14 mouse cellular contexts compared by ENCODE assay signal in the genomic region with DNA sequence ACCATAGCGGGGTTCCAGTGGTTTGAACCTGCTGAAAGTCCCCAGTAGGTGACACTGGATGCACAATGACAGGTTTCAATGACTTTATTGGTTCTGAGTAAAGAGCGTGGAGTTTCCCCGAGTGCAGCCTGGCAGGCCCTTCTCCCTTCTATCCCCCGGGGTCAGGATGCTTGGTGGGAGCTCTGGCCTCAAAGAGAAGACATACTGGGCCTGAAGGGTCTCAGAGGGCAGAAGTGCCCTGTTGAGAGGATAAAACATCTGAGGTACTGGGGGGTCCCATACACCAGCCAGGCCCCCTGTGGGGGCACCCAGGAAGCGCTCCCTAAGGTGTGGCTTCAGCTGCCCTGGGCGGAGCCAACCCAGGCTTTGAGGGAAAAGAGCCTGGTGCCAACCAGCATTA. TPM values are rescaled to one million over a fixed set of nuclear protein-coding genes. Genes with fewer than 3 reads are reported as not detected.
DNase-seq lines count a peak whose midpoint lies in the region; ATAC-seq and TF ChIP-seq lines count a peak whose summit lies in the region.
"Had no signal": no experiment of that assay in that cellular context is flagged by ENCODE, and none has a peak within 500 bp of the region (broad histone marks: within the 10 kb centered on the region; RNA-seq: fewer than 3 reads in every experiment).

No protein-coding gene starts in this region.

- TF ChIP-seq EP300 in ES-Bruce4 (IDR thresholded peaks at IDR 0.05; ENCODE audit: insufficient read depth, low read depth, low read length), result no peak

- no peak overlapping the region for H3K9ac ChIP-seq in kidney, embryonic 15.5 days
- peak overlapping the region; percentile 50 for H3K9ac ChIP-seq in ES-Bruce4 (ENCODE audit: low read depth, poor library complexity, severe bottlenecking)
- H3K9ac ChIP-seq in liver, embryonic 11.5 days (ENCODE audit: low read depth, low read length), result no peak overlapping the region
- H3K9ac ChIP-seq: lung, embryonic 15.5 days had no signal

- intact Hi-C loops in heart, postnatal 14 days (cut with DNase I), result no loop called here

- TF ChIP-seq CTCF in ES-Bruce4 (IDR thresholded peaks at IDR 0.05; ENCODE audit: low read depth, low read length), result no peak
- no peak for TF ChIP-seq CTCF in layer of hippocampus, adult 2 months (conservative IDR thresholded peaks at IDR 0.05)

- TF ChIP-seq POLR2A in ES-Bruce4 (IDR thresholded peaks at IDR 0.05; ENCODE audit: insufficient read depth, low read length), result no peak

- no peak for ATAC-seq in kidney, embryonic 15.5 days (replicated peaks; ENCODE audit: low FRiP score)
- ATAC-seq in liver, embryonic 11.5 days (replicated peaks; ENCODE audit: low FRiP score), result no peak

- no peak overlapping the region for H3K4me3 ChIP-seq in heart, embryonic 10.5 days
- no peak overlapping the region for H3K4me3 ChIP-seq in kidney, embryonic 15.5 days (replicated peaks)
- no peak overlapping the region for H3K4me3 ChIP-seq in ES-Bruce4 (ENCODE audit: low read depth, low read length)
- H3K4me3 ChIP-seq in liver, embryonic 11.5 days (ENCODE audit: low read depth, low read length), result no peak overlapping the region
- no peak overlapping the region for H3K4me3 ChIP-seq in layer of hippocampus, adult 2 months
- H3K4me3 ChIP-seq: lung, embryonic 15.5 days had no signal

- peaks cover 21% of the 10 kb centered on the region for H3K36me3 ChIP-seq in heart, embryonic 10.5 days
- H3K36me3 ChIP-seq in kidney, embryonic 15.5 days, result peaks cover 28% of the 10 kb centered on the region
- peaks cover 9% of the 10 kb centered on the region; the same call in 1 of the 2 replicates for H3K36me3 ChIP-seq in ES-Bruce4 (ENCODE audit: control insufficient read depth, insufficient read depth, low read length, poor library complexity, severe bottlenecking)
- peaks cover 11% of the 10 kb centered on the region for H3K36me3 ChIP-seq in liver, embryonic 11.5 days (ENCODE audit: control insufficient read depth, insufficient read depth, low read length)

- no peaks in the 10 kb centered on the region for H3K9me3 ChIP-seq in heart, embryonic 10.5 days
- H3K9me3 ChIP-seq in kidney, embryonic 15.5 days (replicated peaks), result no peaks in the 10 kb centered on the region
- no peaks in the 10 kb centered on the region for H3K9me3 ChIP-seq in ES-Bruce4 (replicated peaks; ENCODE audit: control insufficient read depth, insufficient read depth, low read length, poor library complexity, severe bottlenecking)
- no peaks in the 10 kb centered on the region for H3K9me3 ChIP-seq in liver, embryonic 11.5 days (ENCODE audit: control insufficient read depth, low read length)
- H3K9me3 ChIP-seq: lung, embryonic 15.5 days had no signal

- peaks cover 57% of the 10 kb centered on the region for H3K4me1 ChIP-seq in heart, embryonic 10.5 days
- H3K4me1 ChIP-seq in kidney, embryonic 15.5 days, result peaks cover 51% of the 10 kb centered on the region
- peaks cover 27% of the 10 kb centered on the region for H3K4me1 ChIP-seq in ES-Bruce4 (ENCODE audit: control insufficient read depth, insufficient read depth, low read length)
- peaks cover 35% of the 10 kb centered on the region for H3K4me1 ChIP-seq in liver, embryonic 11.5 days (replicated peaks; ENCODE audit: control insufficient read depth, insufficient read depth, low read length)

- peak overlapping the region; percentile 83 for H3K27ac ChIP-seq in heart, embryonic 10.5 days
- H3K27ac ChIP-seq in kidney, embryonic 15.5 days, result peak overlapping the region; percentile 60; the same call in 1 of the 2 replicates
- H3K27ac ChIP-seq in ES-Bruce4 (ENCODE audit: insufficient read depth, low read length), result peak overlapping the region; percentile 73
- peak overlapping the region; percentile 25; the same call in 1 of the 2 replicates for H3K27ac ChIP-seq in liver, embryonic 11.5 days (ENCODE audit: low read depth, low read length)
- H3K27ac ChIP-seq in layer of hippocampus, adult 2 months, result no peak overlapping the region
- H3K27ac ChIP-seq: lung, embryonic 15.5 days had no signal

- WGBS in heart, embryonic 10.5 days, result 71% methylated on average over 6 of the region's 6 CpGs
- WGBS in kidney, embryonic 15.5 days, result 67% methylated on average over 6 of the region's 6 CpGs
- 84% methylated on average over 6 of the region's 6 CpGs for WGBS in liver, embryonic 11.5 days

- H3K4me2 ChIP-seq in kidney, embryonic 15.5 days, result peak overlapping the region; percentile 8; the same call in 1 of the 2 replicates
- H3K4me2 ChIP-seq in liver, embryonic 11.5 days, result no peak overlapping the region
- H3K4me2 ChIP-seq: lung, embryonic 15.5 days had no signal

- no peaks in the 10 kb centered on the region for H3K27me3 ChIP-seq in heart, embryonic 10.5 days (ENCODE audit: insufficient read depth, poor library complexity, severe bottlenecking)
- no peaks in the 10 kb centered on the region for H3K27me3 ChIP-seq in kidney, embryonic 15.5 days
- H3K27me3 ChIP-seq in ES-Bruce4 (ENCODE audit: control insufficient read depth, insufficient read depth, low read length, poor library complexity, severe bottlenecking), result no peaks in the 10 kb centered on the region
- no peaks in the 10 kb centered on the region for H3K27me3 ChIP-seq in liver, embryonic 11.5 days (replicated peaks; ENCODE audit: control insufficient read depth, insufficient read depth, low read length)
- H3K27me3 ChIP-seq: lung, embryonic 15.5 days had no signal

- no peak for DNase-seq in heart, embryonic 10.5 days (ENCODE audit: low spot score)
- no peak for DNase-seq in heart, postnatal 14 days
- DNase-seq in kidney, postnatal 4 days, result no peak
- no peak for DNase-seq in liver, embryonic 11.5 days (ENCODE audit: low spot score)
- DNase-seq in frontal cortex, postnatal 36 days (ENCODE audit: low spot score in 2 of 2), result no peak
- DNase-seq in layer of hippocampus, adult 2 months (ENCODE audit: low spot score in 2 of 2), result no peak
- DNase-seq: cerebellum, postnatal 10 days; gastrocnemius, postnatal 25 days had no signal

RNA-seq across cellular contexts. Expression of gene Pgpep1, which starts 13.8 kb away (rescaled TPM):
- 38.0 and 42.0 TPM in 2 replicates for polyA plus RNA-seq in heart, embryonic 10.5 days (2016; fragmentation: Nextera tagmentation; extraction: Ambion mirVana)
- total RNA-seq in heart, postnatal 14 days (2021), result 10 to 100 TPM; 38.4 to 46.8 TPM
- polyA plus RNA-seq in kidney, embryonic 15.5 days (2015; fragmentation: Nextera tagmentation; extraction: Ambion mirVana), result 65.5 and 75.3 TPM in 2 replicates
- 30.2 and 44.4 TPM in 2 replicates for polyA plus RNA-seq in ES-Bruce4 (2011; ENCODE audit: insufficient read depth, insufficient read length, low read depth, missing spikeins)
- 33.7 and 34.6 TPM in 2 replicates for polyA plus RNA-seq in liver, embryonic 11.5 days (2014; fragmentation: Nextera tagmentation; extraction: Ambion mirVana)
- total RNA-seq in layer of hippocampus, adult 2 months (2021), result 10 to 100 TPM; 25.4 to 29.1 TPM

RNA-seq across cellular contexts. Expression of gene Gdf15, which starts 14.1 kb away (rescaled TPM):
- 0.43 and 1.6 TPM in 2 replicates for polyA plus RNA-seq in heart, embryonic 10.5 days (2016; fragmentation: Nextera tagmentation; extraction: Ambion mirVana)
- 1 to 10 TPM in 1 of 2 experiments, under 1 TPM in 1; 0.41 to 1.6 TPM for total RNA-seq in heart, postnatal 14 days (2021)
- 0.46 and 0.77 TPM in 2 replicates for polyA plus RNA-seq in kidney, embryonic 15.5 days (2015; fragmentation: Nextera tagmentation; extraction: Ambion mirVana)
- 1.9 and 2.1 TPM in 2 replicates for polyA plus RNA-seq in ES-Bruce4 (2011; ENCODE audit: insufficient read depth, insufficient read length, low read depth, missing spikeins)
- polyA plus RNA-seq in liver, embryonic 11.5 days (2014; fragmentation: Nextera tagmentation; extraction: Ambion mirVana), result 4.2 and 4.9 TPM in 2 replicates
- total RNA-seq in layer of hippocampus, adult 2 months (2021), result under 1 TPM in 1 of 2 experiments, not detected in 1; 0.25 TPM
- total RNA-seq: layer of hippocampus, postnatal 14 days; left cerebral cortex, postnatal 36 days; megakaryocyte-erythroid progenitor cell, adult 5-6 weeks had no signal

RNA-seq across cellular contexts. Expression of gene Lsm4, which starts 26.7 kb away (rescaled TPM):
- 344 and 410 TPM in 2 replicates for polyA plus RNA-seq in heart, embryonic 10.5 days (2016; fragmentation: Nextera tagmentation; extraction: Ambion mirVana)
- total RNA-seq in heart, postnatal 14 days (2021), result 10 to 100 TPM; 75.0 to 76.5 TPM
- polyA plus RNA-seq in kidney, embryonic 15.5 days (2015; fragmentation: Nextera tagmentation; extraction: Ambion mirVana), result 291 and 295 TPM in 2 replicates
- 211 TPM in 2 replicates for polyA plus RNA-seq in ES-Bruce4 (2011; ENCODE audit: insufficient read depth, insufficient read length, low read depth, missing spikeins)
- 342 and 357 TPM in 2 replicates for polyA plus RNA-seq in liver, embryonic 11.5 days (2014; fragmentation: Nextera tagmentation; extraction: Ambion mirVana)
- 10 to 100 TPM; 58.2 to 61.8 TPM for total RNA-seq in layer of hippocampus, adult 2 months (2021)

RNA-seq across cellular contexts. Expression of gene Lrrc25, which starts 30.4 kb away (rescaled TPM):
- 0.15 and 1.4 TPM in 2 replicates for polyA plus RNA-seq in heart, embryonic 10.5 days (2016; fragmentation: Nextera tagmentation; extraction: Ambion mirVana)
- 1 to 10 TPM; 1.8 to 2.5 TPM for total RNA-seq in heart, postnatal 14 days (2021)
- polyA plus RNA-seq in kidney, embryonic 15.5 days (2015; fragmentation: Nextera tagmentation; extraction: Ambion mirVana), result 2.5 TPM in 2 replicates
- not detected in 2 replicates for polyA plus RNA-seq in ES-Bruce4 (2011; ENCODE audit: insufficient read depth, insufficient read length, low read depth, missing spikeins)
- 4.5 and 5.3 TPM in 2 replicates for polyA plus RNA-seq in liver, embryonic 11.5 days (2014; fragmentation: Nextera tagmentation; extraction: Ambion mirVana)
- total RNA-seq in layer of hippocampus, adult 2 months (2021), result under 1 TPM; 0.54 to 0.97 TPM

RNA-seq across cellular contexts. Expression of gene Ssbp4, which starts 37.7 kb away (rescaled TPM):
- 67.3 and 107 TPM in 2 replicates for polyA plus RNA-seq in heart, embryonic 10.5 days (2016; fragmentation: Nextera tagmentation; extraction: Ambion mirVana)
- total RNA-seq in heart, postnatal 14 days (2021), result 10 to 100 TPM; 39.7 to 46.4 TPM
- polyA plus RNA-seq in kidney, embryonic 15.5 days (2015; fragmentation: Nextera tagmentation; extraction: Ambion mirVana), result 135 and 145 TPM in 2 replicates
- 49.9 and 50.2 TPM in 2 replicates for polyA plus RNA-seq in ES-Bruce4 (2011; ENCODE audit: insufficient read depth, insufficient read length, low read depth, missing spikeins)
- polyA plus RNA-seq in liver, embryonic 11.5 days (2014; fragmentation: Nextera tagmentation; extraction: Ambion mirVana), result 144 and 173 TPM in 2 replicates
- 100 to 1,000 TPM; 274 to 297 TPM for total RNA-seq in layer of hippocampus, adult 2 months (2021)
